Mouse (Mus musculus): Measurements from ENCODE around the gene Pcyt1a. TPM values are rescaled to one million over a fixed set of nuclear protein-coding genes. Genes with fewer than 3 reads are reported as not detected.

The Pcyt1a gene
- 100 to 1,000 TPM; 121 to 128 TPM for total RNA-seq (2021)
- long read RNA-seq, experiment 1, full-length matches to known transcripts = 19 of 43 reads
- long read RNA-seq, experiment 1, partial matches to known transcripts = 24 of 43 reads
- long read RNA-seq, experiment 1, other reads (novel, unspliced or antisense) = 0 of 43 reads
- long read RNA-seq, experiment 2, full-length matches to known transcripts = 8 of 26 reads
- long read RNA-seq, experiment 2, partial matches to known transcripts = 1 of 26 reads
- long read RNA-seq, experiment 2, other reads (novel, unspliced or antisense) = 17 of 26 reads

DNA sequence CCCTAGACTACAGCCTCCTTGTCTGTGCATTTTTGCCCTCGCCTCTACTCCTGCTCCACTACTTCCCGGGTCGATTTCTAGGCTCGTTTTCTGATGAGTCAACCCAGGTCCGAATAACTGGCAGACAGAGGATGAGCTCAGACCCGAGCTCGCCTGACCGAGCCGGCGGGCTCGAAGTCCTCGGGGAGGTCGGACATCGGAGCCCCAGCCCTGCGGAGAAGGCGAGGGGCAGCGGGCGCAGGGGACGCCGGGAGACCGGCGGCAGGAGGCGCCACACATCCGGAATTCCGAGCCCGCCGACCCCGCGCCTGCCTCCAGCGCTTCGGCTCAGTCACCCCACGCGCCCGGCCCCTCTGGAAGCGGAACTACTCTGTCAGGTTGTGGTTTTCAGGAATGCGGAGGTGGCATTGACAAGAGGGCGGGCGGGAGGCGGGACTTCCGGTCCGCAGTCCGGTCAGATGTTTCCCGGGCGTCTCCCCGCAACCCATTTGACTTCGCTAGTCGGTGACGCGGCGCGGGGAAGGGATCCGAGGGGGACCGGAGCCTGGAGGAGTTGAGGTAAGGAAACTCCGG is at the start of gene Pcyt1a:
TSS of gene Pcyt1a (plus strand) at position 448 of the 573 bp plus-strand sequence.
- peak; percentile 90 to 93 for DNase-seq

DNA sequence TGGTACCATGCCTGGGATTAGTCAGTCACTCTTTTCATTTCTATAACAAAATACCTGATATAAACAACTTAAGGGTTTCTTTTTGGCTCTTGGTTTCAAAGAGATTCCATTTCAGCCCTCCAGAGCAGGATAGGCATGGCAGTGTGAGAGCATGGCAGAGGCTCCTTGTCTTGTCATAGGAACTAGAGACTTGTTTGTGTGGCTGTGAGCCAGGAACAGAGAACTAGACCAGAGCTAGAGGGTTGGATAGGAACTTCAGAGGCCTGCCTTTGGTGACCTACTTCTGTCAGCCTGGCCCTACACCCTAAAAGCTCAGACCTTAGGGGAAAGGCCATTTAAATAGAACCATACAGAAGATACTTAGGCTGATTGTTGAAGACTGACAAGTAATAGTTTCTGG is 47.8 kb upstream of the Pcyt1a start:
- peak in 1 of 2 experiments; percentile 27 for DNase-seq

DNA sequence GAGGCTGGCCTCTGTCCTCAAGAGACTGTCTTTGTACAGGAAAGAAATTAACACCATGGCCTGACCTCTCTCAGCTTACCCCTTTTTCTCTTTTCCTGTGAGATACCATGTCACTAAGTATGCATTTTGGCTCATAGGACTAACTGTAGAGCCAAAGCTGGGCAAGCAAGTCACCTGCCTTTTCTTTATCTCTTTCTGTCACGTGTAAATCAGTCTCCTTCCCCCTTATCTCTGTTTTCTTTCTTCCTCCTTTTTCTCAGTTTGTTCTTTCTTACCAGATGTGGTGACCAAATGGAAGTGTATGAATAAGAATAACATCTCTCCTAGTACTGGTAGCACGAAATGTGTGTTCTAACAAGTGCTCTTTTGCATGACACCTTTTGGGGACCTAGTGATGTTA is 45.8 kb upstream of the Pcyt1a start:
- DNase-seq = no peak

DNA sequence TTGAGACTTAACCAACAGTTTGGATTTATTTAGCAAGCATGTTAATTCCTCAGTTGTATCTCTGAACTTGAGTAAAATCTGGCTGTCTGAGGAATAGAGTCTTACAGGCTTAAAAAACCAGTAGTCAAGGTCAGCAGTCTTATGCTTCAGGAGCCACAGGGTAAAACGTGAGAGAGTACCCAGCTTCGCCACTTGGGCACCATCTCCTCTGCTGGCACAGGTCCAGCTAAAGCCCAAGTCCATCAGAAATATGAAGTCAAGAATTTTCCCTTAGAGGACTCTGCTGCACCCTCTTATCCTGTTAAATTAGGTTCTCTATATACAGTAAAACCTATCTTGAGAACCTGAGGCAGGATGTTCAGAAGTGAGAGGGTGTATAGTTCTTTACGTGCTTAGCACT is 43.9 kb upstream of the Pcyt1a start:
- no peak for DNase-seq

DNA sequence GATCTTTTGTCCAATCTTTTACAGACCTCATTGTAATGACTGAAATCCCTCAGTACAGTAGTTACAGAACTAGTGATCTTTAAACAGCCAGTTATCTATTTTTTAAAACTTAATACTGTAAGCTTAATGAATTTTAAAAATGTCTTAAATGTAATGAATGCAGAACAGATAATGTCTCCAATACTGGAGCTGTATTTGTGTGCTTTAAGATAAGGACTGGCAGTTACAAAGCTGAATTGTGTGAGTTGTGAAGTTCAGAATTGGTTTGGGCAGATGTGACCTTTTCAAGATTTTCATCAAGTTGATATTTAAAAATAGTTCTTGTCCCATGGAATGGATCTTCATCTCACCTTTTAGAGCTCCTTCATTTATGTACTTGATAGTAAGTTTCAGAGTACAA is 41.7 kb upstream of the Pcyt1a start:
- no peak for DNase-seq

DNA sequence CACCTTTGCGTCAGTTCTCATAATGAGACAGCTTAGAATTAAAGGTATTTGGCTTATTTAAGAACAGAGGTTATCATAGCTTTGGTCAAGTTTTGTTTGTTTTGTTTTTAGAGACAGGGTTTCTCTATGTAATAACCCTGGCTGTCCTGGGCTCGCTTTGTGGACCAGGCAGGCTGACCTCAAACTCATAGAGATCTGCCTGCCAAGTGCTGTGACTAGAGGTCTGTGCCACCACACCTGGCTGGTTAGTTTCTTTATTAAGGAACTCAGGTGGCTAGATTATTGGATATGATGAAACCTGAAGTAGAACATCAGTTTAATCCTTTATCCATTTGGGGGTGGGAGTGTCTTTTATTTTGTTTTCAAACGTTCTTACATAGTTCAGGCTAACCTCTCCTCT is 40.9 kb upstream of the Pcyt1a start:
- DNase-seq = no peak

DNA sequence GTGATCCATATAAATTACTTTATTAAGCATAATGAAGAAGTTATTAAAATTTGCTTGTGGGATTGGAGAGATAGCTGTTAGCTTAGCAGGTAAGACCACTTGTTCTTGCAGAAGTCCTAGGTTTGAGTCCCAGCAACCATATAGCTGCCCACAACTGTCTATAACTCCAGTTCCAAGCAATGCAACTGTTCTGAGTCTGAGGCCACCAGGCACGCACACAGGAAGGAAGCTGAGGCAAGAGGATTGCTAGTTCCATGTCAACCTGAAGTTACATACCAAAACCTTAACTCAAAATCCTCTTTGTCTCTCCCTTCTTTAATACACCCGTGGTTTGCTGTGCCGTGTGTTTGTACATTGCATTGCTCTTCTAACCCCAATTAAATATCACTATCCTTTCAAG is 39.8 kb upstream of the Pcyt1a start:
- DNase-seq = no peak

- no peak for DNase-seq
Observed at GRCm38 (mm10) chr16:32395679-32396540, 34.8 kb upstream of the Pcyt1a start.

DNA sequence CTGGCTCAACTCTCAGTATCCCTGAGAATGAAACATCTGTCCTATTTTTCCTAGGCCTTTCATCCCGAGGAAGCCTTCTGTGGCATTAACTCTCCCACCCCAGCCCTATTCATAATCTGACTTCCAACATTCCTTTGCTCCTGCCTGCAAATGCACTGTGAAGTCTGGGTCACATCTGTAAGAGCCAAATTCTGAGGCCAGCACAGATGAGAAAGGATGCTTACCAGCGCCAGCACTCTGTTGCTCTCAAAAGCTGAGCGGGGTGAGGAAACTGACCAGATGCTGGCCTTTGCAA is 34.2 kb upstream of the Pcyt1a start:
- DNase-seq = peak; percentile 32 to 40

GRCm38 (mm10) chr16:32398206-32398605 is 32.5 kb upstream of the Pcyt1a start:
- DNase-seq = no peak

DNA sequence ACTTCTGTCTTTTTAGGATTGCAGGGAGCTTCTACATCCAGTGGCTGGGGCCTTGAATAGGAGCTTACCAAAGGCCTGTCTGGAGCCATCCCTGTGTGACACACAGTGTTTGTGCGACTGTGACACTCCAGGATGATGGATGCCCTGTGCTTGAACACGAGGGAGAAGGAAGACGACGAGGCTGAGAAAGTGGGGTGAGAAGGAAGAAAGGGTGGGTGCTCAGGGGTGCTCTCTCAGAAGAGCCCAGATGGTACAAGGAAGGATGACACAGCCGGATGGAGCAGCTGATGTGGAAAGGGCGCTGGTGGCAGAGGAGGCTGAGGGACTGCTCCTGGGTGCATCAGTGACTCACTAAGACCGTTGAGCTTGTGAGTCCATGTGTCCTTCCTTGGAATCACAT is 30.5 kb upstream of the Pcyt1a start, which contains the start of gene Tm4sf19:
TSS of gene Tm4sf19 (plus strand) at position 240 of the 400 bp plus-strand sequence.
- no peak for DNase-seq

- DNase-seq = peak in 1 of 2 experiments; percentile 58
Observed at GRCm38 (mm10) chr16:32401335-32401965, 29.3 kb upstream of the Pcyt1a start.

GRCm38 (mm10) chr16:32402818-32403217 is 27.9 kb upstream of the Pcyt1a start:
- peak in 1 of 2 experiments; percentile 18 for DNase-seq

DNA sequence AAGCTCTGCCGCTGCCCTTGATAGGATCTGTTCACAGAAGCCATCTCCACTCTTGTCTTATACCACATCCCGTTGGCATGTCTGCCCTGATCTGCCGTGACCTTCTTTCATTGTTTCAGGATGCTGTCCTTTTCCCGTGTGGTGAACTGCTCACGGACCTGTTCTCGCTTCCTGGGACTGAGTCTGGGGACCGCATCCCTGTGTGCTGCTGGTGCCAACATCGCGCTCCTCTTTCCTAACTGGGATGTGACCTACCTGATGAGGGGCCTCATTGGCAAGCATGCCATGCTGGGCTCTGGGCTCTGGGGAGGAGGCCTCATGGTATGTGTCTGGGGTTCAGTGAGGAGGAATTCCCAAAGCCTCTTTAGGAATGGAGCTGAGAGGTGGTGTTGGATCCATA is 25.0 kb upstream of the Pcyt1a start:
- no peak for DNase-seq

- no peak for DNase-seq
Observed at GRCm38 (mm10) chr16:32406671-32407070, 24.1 kb upstream of the Pcyt1a start.

GRCm38 (mm10) chr16:32407730-32408129 is 23.0 kb upstream of the Pcyt1a start:
- no peak for DNase-seq

DNA sequence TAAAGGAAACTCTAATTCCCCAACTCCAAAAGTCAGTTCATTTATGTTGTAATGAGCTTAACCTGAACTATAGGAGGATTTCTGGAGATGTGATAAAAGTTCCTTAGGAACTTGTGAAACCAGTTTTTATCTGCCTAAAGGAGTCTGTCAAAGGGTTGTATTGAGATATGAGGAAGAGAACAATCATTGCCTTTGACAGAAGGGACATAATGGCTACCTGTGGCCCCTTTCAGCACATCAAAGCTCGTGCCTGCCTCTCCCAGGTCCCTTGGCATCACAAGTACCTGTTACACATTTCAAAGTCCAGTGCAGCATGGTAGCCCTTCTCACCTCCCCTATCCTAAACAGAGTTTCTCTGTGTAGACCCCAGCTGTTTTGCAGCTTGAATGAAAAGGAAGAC is 13.3 kb upstream of the Pcyt1a start:
- DNase-seq = no peak

GRCm38 (mm10) chr16:32419517-32420483 is 10.9 kb upstream of the Pcyt1a start, which contains the start of gene Tctex1d2:
Tctex1d2 (plus strand) TSS chr16:32419702.
- peak; percentile 95 to 97 for DNase-seq

GRCm38 (mm10) chr16:32427506-32427905 is 3.2 kb upstream of the Pcyt1a start:
- no peak for DNase-seq

DNA sequence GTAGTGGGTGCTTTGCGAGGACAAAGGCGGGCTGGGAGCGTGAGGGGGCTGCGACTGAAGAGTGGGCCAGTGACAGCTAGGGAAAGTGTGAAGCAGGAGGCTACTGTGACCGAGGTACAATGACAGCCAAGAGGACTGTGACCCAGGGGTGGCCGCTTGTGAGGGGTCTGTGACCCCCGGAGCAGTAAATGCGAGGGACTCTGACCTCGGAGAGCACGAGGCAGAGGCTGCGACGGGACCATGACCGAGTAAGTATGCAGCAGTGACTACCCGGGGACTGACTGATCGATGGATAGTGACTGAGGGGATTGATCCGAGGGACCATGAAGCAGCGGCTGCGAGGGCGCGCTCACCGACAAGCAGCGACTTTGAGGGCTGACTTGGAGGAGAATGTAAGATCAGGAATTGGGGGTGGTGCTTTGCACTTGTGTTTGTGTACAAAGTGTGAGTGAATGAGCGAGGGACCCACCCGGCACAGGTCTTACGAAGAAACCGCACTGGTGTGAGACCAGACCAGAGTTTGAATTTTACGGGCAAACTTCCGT is 398 bp downstream of the Pcyt1a start:
- no peak for DNase-seq

- no peak for DNase-seq
Observed at GRCm38 (mm10) chr16:32431926-32432325, 1.2 kb downstream of the Pcyt1a start.

All from heart, adult 18-20 months (tissue).